Mouse (Mus musculus) lung, adult 18-20 months (tissue): ENCODE data around the gene Zfp458.
"Not testable (repeated sequence)": the region's sequence is repeated elsewhere in the genome, so short reads cannot be mapped to it uniquely, and the experiment has no call there.

Experiments
- DNase-seq, 2 experiments: peaks; one replicate each; pipeline ENCODE4 v3.0.0; 2022; ENCODE audit warnings: mixed read lengths in 2 of 2

The Zfp458 gene

DNA sequence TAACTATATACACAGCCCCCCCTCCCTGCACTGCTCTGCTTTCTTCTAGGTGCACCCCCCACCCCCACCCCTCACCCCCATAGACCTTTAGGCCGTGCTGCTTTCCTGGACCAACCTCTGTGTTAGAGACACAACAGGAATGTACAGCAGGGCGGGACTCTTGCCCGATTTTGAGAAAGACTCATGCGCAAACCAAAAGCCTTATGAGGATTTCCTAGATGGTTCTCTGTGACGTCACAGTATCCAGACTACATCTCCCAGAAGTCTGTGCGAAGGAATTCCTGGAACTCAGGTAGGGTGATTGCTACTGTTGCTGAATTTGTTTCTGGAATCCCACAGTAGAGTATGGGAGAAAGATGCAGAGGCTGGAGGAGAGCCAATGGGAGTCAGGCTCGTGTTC lies at the start of gene Zfp458:
Zfp458 (minus strand) TSS at position 153 of the 400 bp plus-strand sequence.
- peak; percentile 28 to 59 for DNase-seq

DNA sequence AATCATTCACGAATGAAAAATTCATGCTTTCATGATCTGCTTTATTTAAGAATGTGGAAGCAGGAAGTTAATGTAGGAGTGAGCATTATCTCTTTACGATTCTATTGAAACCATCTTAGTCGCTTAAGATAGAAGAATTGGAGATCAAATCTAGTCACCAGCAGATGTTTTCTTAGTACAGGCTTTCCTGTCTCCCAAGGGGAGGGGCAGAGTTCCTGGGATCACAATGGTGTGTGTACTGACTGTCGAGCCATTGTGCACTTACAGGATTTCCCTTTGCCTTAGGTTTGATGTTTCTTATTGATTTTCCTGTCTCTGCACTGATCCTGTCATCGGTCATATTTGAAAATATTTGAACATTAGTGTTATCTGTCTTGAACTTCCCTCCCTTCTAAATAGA lies 28.5 kb upstream of the Zfp458 start:
- DNase-seq, result peak in 1 of 2 experiments; percentile 2

DNA sequence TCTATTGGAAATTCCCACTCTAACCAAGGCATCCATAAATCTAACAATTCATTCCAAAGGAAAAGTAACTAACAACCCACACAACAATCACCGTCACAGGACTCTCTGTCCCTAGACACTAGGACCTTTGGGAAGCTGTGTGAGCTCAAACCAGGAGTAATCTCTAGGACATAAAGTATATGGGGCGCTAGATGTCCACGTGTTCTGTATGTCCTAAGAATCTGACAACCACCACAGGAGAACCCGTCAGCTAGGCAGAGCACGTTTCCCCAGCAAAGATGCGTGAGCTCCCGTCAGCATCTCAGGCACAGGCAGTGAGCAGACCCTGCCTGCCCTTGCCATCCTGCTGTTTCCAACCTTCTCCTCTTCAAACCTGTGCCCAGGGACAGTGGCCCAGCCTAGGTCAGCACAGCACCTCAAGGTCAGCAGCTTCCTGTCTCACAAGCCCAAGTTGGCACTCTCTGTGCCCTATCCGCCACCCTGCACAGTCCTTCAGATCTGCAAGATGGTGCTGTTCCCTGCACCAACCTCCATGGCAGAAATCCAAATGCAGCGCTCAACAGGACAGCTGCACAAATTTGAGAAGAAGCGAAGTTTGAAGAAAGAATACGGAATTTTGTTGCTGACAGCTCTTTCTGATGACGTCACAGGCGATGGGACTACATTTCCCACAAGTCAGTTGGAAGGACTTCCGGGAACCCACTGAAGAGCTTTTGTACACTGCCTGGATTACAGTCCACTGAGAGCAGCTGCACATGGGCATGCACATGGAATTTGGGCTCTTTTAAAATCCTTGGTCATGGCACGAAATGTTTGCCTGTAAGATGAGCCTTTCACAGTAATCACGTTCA lies 27.8 kb upstream of the Zfp458 start, which contains the start of gene Zfp457:
Zfp457 (minus strand) TSS at position 664 of the 851 bp plus-strand sequence.
- DNase-seq, result peak; percentile 90 to 92

DNA sequence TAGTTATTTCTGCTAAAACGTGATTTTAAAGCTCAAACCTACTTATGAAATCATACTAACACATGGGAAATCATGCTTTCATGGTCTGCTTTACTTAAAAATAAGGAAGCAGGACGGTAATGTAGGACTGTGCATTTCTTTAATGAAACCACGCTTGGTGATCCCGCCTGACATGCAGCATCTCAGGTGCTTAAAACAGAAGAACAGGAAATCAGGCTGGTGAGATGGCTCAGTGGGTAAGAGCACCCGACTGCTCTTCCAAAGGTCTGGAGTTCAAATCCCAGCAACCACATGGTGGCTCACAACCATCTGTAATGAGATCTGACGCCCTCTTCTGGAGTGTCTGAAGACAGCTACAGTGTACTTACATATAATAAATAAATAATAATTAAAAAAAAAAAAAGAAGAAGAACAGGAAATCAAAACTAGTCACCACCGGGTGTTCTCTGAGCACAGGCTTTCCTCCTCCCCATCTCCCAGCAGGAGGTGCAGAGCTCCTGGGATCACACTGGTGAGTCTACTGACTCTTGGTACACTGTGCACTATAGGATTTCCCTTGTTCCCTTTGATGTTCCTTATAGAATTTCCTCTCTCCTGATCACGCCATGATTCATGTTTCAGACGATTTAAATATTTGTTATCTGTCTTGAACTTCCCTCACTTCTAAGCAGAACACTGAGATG lies 8.7 kb downstream of the Zfp458 start:
- not testable (repeated sequence) for DNase-seq

DNA sequence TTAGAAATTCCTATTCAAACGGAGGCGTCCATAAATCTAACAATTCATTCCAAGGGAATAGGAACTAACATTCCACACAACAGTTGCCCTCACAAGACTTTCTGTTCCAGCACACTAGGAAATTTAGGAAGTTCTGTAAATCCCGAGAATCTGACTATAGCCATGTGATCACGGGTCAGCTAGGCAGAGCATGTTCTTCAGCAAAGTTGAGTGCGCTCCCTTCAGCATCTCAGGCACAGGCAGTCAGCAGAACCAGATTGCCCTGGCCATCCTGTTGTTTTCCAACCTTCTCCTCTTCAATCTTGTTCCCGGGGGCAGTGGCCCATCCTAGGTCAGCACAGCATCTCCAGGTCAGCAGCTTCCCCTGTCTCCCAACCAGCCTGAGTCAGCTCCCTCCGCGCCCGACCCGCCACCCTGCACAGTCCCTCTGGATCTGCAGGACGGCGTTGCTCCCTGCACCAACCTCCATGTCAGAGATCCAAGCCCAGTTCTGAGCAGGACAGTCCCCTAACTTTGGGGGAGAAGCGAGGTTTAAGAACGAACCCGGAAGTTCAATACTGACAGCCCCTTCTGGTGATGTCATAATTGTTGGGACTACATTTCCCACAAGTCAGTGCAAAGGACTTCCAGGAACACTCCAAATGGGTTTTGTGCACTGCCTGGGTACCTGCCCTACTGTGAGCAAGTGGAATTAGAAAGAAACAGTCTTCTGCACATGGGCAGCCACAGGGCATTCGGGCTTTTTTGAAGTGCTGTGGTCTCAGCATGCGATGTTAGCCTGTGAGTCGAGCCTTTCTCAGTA lies 9.5 kb downstream of the Zfp458 start:
- DNase-seq, result peak; percentile 72 to 87

DNA sequence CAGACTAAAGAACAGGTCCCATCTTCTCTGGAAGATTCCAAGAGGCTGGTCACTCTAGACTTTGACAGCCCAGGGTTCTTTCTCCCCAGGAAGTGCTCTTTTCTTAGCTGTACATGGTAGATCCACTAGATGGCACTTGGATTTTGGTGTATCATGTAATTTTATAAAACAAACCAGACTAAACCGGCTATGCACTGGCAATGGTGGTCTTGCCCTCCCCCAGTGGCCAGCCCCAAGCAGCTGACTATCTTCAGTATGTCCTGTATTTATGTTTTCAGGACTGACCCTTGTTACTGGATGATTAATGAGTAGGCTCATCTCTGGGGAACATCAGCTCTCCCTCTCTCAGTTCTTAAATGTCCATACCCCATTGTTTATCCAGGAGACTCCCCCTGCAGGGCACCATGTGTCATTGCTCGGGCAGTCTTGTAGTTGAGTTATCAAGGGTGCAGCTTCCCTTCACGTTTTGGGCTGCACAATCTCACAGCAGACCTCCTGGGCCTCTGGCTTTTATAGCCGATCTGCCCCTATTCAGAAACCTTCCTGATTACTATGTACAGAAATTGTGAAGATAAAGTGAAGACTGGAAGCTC lies 64.2 kb downstream of the Zfp458 start:
- DNase-seq, result no peak
